Mouse (Mus musculus) midbrain, embryonic 13.5 days (tissue): ENCODE measurements around the gene Rgs3. TPM values are rescaled to one million over a fixed set of nuclear protein-coding genes. Genes with fewer than 3 reads are reported as not detected.

Experiments
- polyA plus RNA-seq: library from polyadenylated mRNA; unstranded; fragments of >200 nt; fragmentation: Nextera tagmentation; extraction: Ambion mirVana; gene quantifications from 2 replicates; pipeline ENCODE4 v1.2.1, GENCODE M21; 2015

The Rgs3 gene
- polyA plus RNA-seq, 1 experiment from 2014 or later: 70.0 TPM

Other genes starting within 250 kb of the Rgs3 start
- gene Fkbp15, start 199.3 kb upstream of the Rgs3 start, polyA plus RNA-seq: 23.6 and 24.0 TPM in 2 replicates
- gene Slc31a1, start 199.1 kb upstream of the Rgs3 start, polyA plus RNA-seq: 37.9 and 38.2 TPM in 2 replicates
- gene Cdc26, start 151.2 kb upstream of the Rgs3 start, polyA plus RNA-seq: 116 and 120 TPM in 2 replicates
- 18.4 and 19.1 TPM in 2 replicates for gene Prpf4, start 151.1 kb upstream of the Rgs3 start, polyA plus RNA-seq
- 0.11 and 0.23 TPM in 2 replicates for gene Rnf183, start 124.6 kb upstream of the Rgs3 start, polyA plus RNA-seq
- 9.6 and 10.8 TPM in 2 replicates for gene Wdr31, start 89.0 kb upstream of the Rgs3 start, polyA plus RNA-seq
- 0.44 and 0.86 TPM in 2 replicates for gene Bspry, start 79.8 kb upstream of the Rgs3 start, polyA plus RNA-seq
- gene Hdhd3, start 56.4 kb upstream of the Rgs3 start, polyA plus RNA-seq: 13.2 and 14.3 TPM in 2 replicates
- gene Alad, start 39.9 kb upstream of the Rgs3 start, polyA plus RNA-seq: 59.8 and 65.4 TPM in 2 replicates
- 81.3 and 87.2 TPM in 2 replicates for gene Pole3, start 34.8 kb upstream of the Rgs3 start, polyA plus RNA-seq
- gene 4933430I17Rik, start 34.5 kb upstream of the Rgs3 start, polyA plus RNA-seq: 1.1 and 1.5 TPM in 2 replicates